Mouse (Mus musculus) c-Kit-positive CD71-negative TER-119-negative erythroid progenitor cells, embryonic 14.5 days (primary cell): ENCODE measurements around the gene Zfp600.
"Not testable (repeated sequence)": the region's sequence is repeated elsewhere in the genome, so short reads cannot be mapped to it uniquely, and the experiment has no call there.

Source experiments
- DNase-seq: peaks from one replicate; pipeline ENCODE4 v3.0.0-alpha.2; 2013; ENCODE audit warnings: low read depth

Zfp600 gene

DNA sequence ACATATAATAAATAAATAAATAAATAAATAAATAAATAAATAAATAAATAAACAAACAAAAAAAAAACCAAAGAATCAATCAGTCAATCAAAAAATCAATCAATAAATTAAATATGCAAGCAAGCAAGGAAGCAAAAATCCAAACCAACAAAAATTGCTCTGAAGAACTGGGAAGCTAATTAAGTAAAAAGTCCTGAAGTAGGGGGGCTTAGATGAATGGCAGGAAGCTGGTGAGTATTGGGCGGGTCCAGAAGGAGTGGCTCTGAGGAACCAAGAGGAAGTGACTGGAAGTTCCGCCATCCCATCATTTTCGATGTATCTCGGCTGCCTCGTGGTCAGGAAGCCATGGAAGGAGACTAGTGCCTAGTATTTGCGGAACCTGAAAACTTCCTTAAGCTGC, at the start of gene Zfp600:
TSS of gene Zfp600 (plus strand) at position 301 of the 400 bp plus-strand sequence.
- DNase-seq = not testable (repeated sequence)

DNA sequence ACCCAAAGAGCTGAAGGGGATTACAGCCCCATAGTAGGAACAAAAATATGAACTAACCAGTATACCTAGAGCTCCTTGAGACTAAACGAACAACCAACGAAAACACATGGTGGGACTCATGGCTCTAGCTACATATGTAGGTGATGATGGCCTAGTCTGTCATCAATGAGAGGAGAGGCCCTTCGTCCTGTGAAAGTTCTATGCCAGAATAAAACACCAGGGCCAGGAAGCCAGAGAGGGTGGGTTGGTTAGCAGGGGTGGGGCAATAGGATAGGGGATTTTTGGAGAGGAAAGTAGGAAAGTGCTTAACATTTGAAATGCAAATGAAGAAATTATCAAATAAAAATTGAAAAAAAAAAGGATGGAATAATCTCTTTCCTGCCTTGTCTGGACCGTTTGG, 6.3 kb downstream of the Zfp600 start:
- not testable (repeated sequence) for DNase-seq

DNA sequence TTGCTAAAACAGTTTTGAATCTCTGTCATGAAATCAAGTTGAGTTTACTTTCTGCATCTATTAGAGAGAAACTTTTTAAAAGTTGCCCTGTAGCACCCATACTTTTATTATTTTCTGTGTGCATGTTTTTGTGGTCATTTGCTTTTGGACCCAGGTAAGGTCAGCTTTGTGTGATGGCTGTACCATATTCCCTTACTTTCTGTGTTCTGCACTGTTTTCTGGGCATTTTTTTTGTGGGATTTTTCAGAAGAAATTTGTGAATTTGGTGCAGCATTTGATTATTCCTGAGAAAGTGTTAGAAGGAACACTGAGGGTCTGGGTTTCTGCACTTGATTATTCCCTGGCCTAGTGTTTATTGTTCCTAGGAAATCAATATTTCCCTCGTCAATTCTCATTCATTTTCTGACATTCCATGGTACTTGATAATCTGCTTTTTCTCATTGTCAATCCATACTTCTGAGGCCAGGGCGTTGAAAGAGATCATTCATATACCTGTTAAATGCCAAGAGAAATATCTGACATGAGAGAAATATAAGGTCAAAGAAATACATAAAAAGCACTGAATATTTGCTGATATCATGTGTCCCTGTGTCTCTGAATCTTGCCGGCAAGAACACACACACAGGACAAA, 10.7 kb downstream of the Zfp600 start:
- not testable (repeated sequence) for DNase-seq

DNA sequence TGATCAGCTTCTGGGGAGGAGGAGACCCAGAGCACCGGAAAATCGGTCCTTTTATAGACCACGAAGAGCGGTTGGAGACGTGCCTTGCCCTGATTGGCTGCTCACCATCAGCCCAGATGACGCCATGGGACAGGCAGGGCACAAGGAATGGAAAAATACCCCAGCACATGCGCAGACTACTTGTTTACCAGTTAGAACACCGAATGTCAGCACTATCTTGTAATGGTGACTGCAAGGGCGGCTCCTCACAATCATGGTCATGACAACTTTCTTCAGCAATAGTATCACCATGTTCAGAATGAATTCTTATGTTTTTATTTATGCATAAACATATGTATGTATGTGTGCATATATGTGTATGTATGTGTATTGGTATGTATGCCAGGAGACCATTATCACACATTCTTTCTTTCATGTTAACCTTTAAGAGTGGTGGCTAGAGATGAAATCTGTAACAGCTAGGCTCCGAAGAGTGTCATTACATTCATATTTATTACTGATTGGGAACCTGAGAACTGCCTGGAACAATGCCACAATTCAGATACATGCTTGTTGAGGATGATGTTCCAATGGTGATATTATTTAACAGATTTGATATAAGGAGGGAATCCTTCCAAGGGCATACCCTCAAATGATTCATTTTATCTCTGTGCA, 11.4 kb downstream of the Zfp600 start:
- DNase-seq = not testable (repeated sequence)

DNA sequence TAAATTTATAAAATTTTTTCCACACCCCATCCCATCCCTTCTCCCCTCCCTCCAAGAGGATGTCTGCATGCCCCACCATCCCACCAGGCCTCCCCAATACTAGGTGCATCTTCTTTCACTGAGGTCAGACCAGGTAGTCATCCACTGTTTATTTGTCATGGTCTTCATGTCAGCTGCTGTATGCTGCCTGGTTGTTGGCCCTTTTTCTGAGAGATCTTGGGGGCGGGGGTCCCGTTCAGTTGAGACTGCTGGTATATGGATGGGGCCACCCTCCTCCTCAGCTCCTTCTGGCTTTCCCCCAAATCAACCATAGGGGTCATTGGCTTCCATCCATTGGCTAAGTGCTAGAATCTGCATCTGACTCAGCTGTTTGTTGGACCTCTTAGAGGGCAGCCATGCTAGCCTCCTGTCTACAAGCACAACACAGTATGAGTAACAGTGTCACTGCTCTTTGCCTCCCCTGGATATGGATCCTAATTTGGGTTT, 12.1 kb downstream of the Zfp600 start:
- not testable (repeated sequence) for DNase-seq

DNA sequence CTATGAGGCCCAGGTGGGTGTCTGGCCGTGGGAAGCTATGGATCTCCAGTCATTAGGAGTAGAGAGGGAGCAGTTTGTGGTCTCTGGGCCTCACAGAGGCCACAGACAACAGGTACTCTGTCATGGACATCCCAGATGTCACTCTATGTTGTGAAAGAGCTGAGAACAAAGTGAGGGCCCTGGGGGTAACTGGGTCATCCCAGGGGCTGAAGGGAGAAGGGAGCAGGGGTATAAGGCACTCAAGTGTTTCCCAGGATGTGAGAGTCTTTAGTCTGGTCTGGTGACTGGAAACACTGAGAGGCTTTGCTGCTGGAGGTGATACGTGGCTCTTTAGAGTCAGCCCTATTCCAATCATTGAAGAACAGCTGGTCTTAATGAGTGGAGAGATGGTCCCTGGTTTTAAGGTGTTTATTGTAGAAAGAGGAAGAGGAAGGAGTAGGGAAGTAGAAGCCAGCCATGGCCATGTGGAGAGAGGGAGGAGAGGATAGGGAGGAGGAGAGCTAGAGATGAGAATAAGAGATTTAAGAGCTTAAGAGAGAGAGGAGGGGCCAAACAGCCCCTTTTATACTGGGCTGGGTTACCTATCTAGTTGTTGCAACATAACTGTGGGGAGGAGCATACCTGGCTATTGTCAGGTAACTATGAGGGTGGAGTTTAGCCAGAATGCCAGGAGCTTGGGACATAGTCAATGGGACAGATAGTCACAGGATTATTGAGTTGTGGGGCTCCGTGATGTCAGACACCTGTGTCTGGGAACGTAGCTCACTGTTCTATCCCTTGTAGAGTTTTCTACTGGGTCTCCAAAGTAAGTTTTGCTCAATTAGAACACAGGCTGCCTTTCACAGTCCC, 17.0 kb downstream of the Zfp600 start:
- not testable (repeated sequence) for DNase-seq

DNA sequence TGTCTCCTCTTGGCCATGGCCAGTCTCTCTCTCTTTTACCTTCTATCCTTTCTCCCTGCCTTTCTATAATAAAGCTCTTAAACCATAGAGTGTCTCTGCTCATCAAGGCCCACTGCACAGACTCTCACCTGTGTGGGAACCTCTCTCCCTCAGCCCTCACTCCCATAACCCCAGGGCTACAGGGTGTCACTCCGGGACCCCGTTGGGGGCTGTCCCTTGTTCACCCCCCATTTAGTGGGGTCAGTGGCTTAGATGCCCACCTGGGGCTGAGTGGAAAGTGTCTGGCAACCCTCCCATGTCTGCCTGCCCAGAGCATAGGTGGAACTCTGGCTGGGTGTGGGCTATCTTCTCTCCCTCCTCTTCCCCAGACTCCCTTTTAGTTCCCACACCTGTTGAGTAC, 47.7 kb downstream of the Zfp600 start:
- not testable (repeated sequence) for DNase-seq

DNA sequence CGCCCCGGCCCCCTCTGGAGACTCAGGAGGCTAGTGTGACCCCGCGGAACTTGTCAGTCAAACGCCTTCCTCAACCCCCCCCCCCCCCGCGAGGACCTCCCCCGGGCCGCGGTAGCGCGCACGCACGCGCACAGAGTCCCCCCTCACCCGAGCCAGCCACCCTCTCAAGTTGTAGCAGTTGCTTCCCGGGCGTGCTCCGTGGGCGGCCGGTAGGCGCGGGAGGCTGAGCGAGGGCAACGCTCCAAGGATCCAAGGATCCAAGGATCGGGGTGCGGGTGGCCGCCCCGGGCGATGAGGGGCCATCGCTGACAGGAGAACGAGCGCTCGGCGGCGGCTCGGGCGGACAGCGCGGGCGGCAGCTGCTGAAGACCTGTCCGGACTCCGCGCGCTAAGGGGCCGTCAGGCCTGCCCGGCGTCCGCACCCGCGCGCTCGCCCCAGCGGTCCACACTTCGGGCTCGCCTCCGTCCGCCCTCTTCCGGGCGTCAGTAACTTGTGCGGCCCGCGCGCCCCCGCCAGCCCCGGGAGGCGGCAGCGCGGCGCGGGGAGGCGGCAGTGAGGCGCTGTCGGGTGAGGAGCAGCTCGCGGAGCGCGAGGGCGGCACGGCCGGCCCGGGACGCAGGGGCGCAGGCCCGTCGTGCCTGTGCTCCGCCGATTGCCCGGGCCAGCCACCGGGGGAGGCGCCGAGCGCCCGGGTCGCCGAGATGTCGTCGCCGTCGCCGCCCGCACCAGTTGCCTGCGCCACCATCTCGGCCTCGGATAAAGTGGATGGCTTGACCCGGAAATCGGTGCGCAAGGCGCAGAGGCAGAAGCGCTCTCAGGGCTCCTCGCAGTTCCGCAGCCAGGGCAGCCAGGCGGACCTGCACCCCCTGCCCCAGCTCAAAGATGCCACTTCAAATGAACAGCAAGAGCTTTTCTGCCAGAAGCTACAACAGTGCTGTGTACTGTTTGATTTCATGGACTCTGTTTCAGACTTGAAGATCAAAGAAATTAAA, 82.9 kb downstream of the Zfp600 start:
- not testable (repeated sequence) for DNase-seq

DNA sequence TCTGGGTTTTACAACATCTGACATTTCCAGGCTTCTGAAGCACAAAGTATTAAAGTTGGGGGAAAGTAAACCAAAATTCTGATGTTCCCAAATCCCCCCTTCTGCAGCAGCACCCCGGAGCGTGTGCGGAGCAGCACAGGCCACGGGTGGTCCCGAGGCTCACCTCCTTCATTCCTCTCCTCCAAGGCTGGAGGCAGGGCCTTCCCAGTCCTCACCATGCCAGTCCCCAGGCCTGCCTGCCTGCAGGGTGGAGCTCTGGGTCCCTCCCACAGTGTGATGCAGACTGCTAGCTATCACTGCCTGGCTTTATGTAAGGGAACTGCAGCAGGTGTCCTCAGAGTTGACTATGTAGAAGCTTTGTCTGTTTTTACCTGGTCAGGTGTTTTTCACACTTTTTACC, 85.5 kb downstream of the Zfp600 start:
- not testable (repeated sequence) for DNase-seq
